In genomic region chr11:111747947-111748322, GRCm38 (mm10) we compare ENCODE assay signal across 30 mouse cellular contexts.
DNase-seq lines count a peak whose midpoint lies in the region; ATAC-seq and TF ChIP-seq lines count a peak whose summit lies in the region.
"Had no signal": no experiment of that assay in that cellular context is flagged by ENCODE, and none has a peak within 500 bp of the region (broad histone marks: within the 10 kb centered on the region; RNA-seq: fewer than 3 reads in every experiment).

No protein-coding gene starts in this region.

- peaks cover 7% of the 10 kb centered on the region for H3K4me1 ChIP-seq in G1E (ENCODE audit: insufficient read depth, low read depth, low read length)
- no peaks in the 10 kb centered on the region; the same call in 1 of the 2 replicates for H3K4me1 ChIP-seq in liver, embryonic 11.5 days (replicated peaks; ENCODE audit: control insufficient read depth, insufficient read depth, low read length)
- no peaks in the 10 kb centered on the region for H3K4me1 ChIP-seq in liver, embryonic 16.5 days (ENCODE audit: control insufficient read depth, low read depth, low read length)
- H3K4me1 ChIP-seq in kidney, embryonic 14.5 days (ENCODE audit: control insufficient read depth, insufficient read depth, low read length), result no peaks in the 10 kb centered on the region
- H3K4me1 ChIP-seq: embryonic facial prominence, embryonic 15.5 days; midbrain, embryonic 12.5 days; neural tube, embryonic 12.5 days had no signal

- H3K4me2 ChIP-seq in liver, embryonic 11.5 days, result no peak overlapping the region
- H3K4me2 ChIP-seq in liver, embryonic 16.5 days (ENCODE audit: low read depth, low read length), result no peak overlapping the region
- H3K4me2 ChIP-seq in kidney, embryonic 14.5 days (replicated peaks; ENCODE audit: low read depth, low read length), result no peak overlapping the region
- H3K4me2 ChIP-seq: embryonic facial prominence, embryonic 15.5 days; heart, embryonic 11.5 days; limb, embryonic 13.5 days; midbrain, embryonic 12.5 days; neural tube, embryonic 12.5 days had no signal

- 21% methylated on average over 2 of the region's 2 CpGs for WGBS in liver, embryonic 11.5 days
- WGBS in liver, embryonic 16.5 days (ENCODE audit: insufficient replicate concordance), result 14% methylated on average over 2 of the region's 2 CpGs
- WGBS in kidney, embryonic 14.5 days, result 91% methylated on average over 2 of the region's 2 CpGs

- no peak overlapping the region for H3K9ac ChIP-seq in liver, embryonic 11.5 days (ENCODE audit: low read depth, low read length)
- H3K9ac ChIP-seq in liver, embryonic 16.5 days (ENCODE audit: low read depth, low read length), result no peak overlapping the region
- no peak overlapping the region for H3K9ac ChIP-seq in kidney, embryonic 14.5 days (ENCODE audit: low read depth, low read length)
- H3K9ac ChIP-seq: embryonic facial prominence, embryonic 15.5 days; limb, embryonic 13.5 days; midbrain, embryonic 12.5 days; neural tube, embryonic 12.5 days had no signal

- ATAC-seq in G1E (ENCODE audit: extremely low read depth, insufficient number of reproducible peaks, low FRiP score, poor library complexity, severe bottlenecking), result peak; percentile 51
- peak; percentile 84 for ATAC-seq in liver, embryonic 11.5 days (replicated peaks; ENCODE audit: low FRiP score)
- ATAC-seq in liver, embryonic 16.5 days (ENCODE audit: low read depth), result peak; percentile 65
- ATAC-seq in kidney, embryonic 14.5 days (ENCODE audit: low FRiP score, low TSS enrichment), result no peak
- ATAC-seq: CD4-positive, CD25-positive, alpha-beta regulatory T cell, adult 4 months; forebrain, embryonic 14.5 days; hindbrain, embryonic 16.5 days; intestine, embryonic 16.5 days had no signal

- no peak for TF ChIP-seq CTCF in G1E (IDR thresholded peaks at IDR 0.05; ENCODE audit: low read depth, low read length)

- H3K4me3 ChIP-seq in G1E (ENCODE audit: low read depth, low read length), result no peak overlapping the region
- H3K4me3 ChIP-seq in liver, embryonic 11.5 days (ENCODE audit: low read depth, low read length), result no peak overlapping the region
- H3K4me3 ChIP-seq in liver, embryonic 16.5 days (ENCODE audit: low read depth, low read length), result no peak overlapping the region
- H3K4me3 ChIP-seq in kidney, embryonic 14.5 days (ENCODE audit: low read length), result no peak overlapping the region
- H3K4me3 ChIP-seq: embryonic facial prominence, embryonic 10.5 days; embryonic facial prominence, embryonic 15.5 days; hindbrain, embryonic 10.5 days; limb, embryonic 13.5 days; midbrain, embryonic 12.5 days; myocyte; neural tube, embryonic 12.5 days had no signal

- H3K27ac ChIP-seq in liver, embryonic 11.5 days (ENCODE audit: low read depth, low read length), result no peak overlapping the region
- no peak overlapping the region for H3K27ac ChIP-seq in liver, embryonic 16.5 days (ENCODE audit: low read length)
- H3K27ac ChIP-seq in kidney, embryonic 14.5 days (ENCODE audit: low read depth, low read length), result no peak overlapping the region
- H3K27ac ChIP-seq: embryonic facial prominence, embryonic 10.5 days; embryonic facial prominence, embryonic 15.5 days; limb, embryonic 13.5 days; midbrain, embryonic 12.5 days; neural tube, embryonic 12.5 days had no signal

- no peaks in the 10 kb centered on the region for H3K9me3 ChIP-seq in G1E (replicated peaks)
- no peaks in the 10 kb centered on the region for H3K9me3 ChIP-seq in liver, embryonic 11.5 days (ENCODE audit: control insufficient read depth, low read length)
- H3K9me3 ChIP-seq in liver, embryonic 16.5 days (replicated peaks; ENCODE audit: control insufficient read depth, low read length), result no peaks in the 10 kb centered on the region
- H3K9me3 ChIP-seq in kidney, embryonic 14.5 days (ENCODE audit: control insufficient read depth, low read length), result no peaks in the 10 kb centered on the region
- H3K9me3 ChIP-seq: embryonic facial prominence, embryonic 10.5 days; embryonic facial prominence, embryonic 15.5 days; hindbrain, embryonic 10.5 days; limb, embryonic 13.5 days; midbrain, embryonic 12.5 days; neural tube, embryonic 12.5 days had no signal

- DNase-seq in G1E (ENCODE audit: low spot score), result no peak
- DNase-seq in c-Kit-positive CD71-positive TER-119-negative erythroid progenitor cells, embryonic 14.5 days (ENCODE audit: low read depth), result peak; percentile 3
- no peak for DNase-seq in liver, embryonic 11.5 days (ENCODE audit: low spot score)
- no peak for DNase-seq in layer of hippocampus, adult 8-10 months (ENCODE audit: low spot score in 2 of 2)
- no peak for DNase-seq in cerebellum, postnatal 4 days (ENCODE audit: low spot score in 2 of 2)
- DNase-seq: adrenal gland, adult 8-10 months; cerebellum, adult 11 months; cerebellum, postnatal 10 days; gastrocnemius, postnatal 14 days; kidney, adult 8-10 months; kidney, postnatal 10 days; layer of hippocampus, adult 9-11 months; lung, adult 2 months; lung, postnatal 14 days; thymus, adult 2 months; thymus, postnatal 36 days had no signal

- no peaks in the 10 kb centered on the region for H3K27me3 ChIP-seq in G1E (ENCODE audit: insufficient read depth, low read length)
- no peaks in the 10 kb centered on the region for H3K27me3 ChIP-seq in liver, embryonic 11.5 days (replicated peaks; ENCODE audit: control insufficient read depth, insufficient read depth, low read length)
- H3K27me3 ChIP-seq in liver, embryonic 16.5 days (ENCODE audit: control insufficient read depth, insufficient read depth, low read depth, low read length), result no peaks in the 10 kb centered on the region
- H3K27me3 ChIP-seq in kidney, embryonic 14.5 days (ENCODE audit: control insufficient read depth, insufficient read depth, low read length), result no peaks in the 10 kb centered on the region
- H3K27me3 ChIP-seq: midbrain, embryonic 12.5 days; neural tube, embryonic 12.5 days had no signal

- no peaks in the 10 kb centered on the region for H3K36me3 ChIP-seq in G1E (replicated peaks)
- no peaks in the 10 kb centered on the region for H3K36me3 ChIP-seq in liver, embryonic 11.5 days (ENCODE audit: control insufficient read depth, insufficient read depth, low read length)
- no peaks in the 10 kb centered on the region for H3K36me3 ChIP-seq in liver, embryonic 16.5 days (ENCODE audit: control insufficient read depth, insufficient read depth)
- no peaks in the 10 kb centered on the region for H3K36me3 ChIP-seq in kidney, embryonic 14.5 days (ENCODE audit: control insufficient read depth, insufficient read depth, low read length)
- H3K36me3 ChIP-seq: embryonic facial prominence, embryonic 10.5 days; embryonic facial prominence, embryonic 15.5 days; hindbrain, embryonic 10.5 days; limb, embryonic 13.5 days; midbrain, embryonic 12.5 days; neural tube, embryonic 12.5 days had no signal
